Mouse (Mus musculus): ENCODE measurements around the gene Chchd6.

DNA sequence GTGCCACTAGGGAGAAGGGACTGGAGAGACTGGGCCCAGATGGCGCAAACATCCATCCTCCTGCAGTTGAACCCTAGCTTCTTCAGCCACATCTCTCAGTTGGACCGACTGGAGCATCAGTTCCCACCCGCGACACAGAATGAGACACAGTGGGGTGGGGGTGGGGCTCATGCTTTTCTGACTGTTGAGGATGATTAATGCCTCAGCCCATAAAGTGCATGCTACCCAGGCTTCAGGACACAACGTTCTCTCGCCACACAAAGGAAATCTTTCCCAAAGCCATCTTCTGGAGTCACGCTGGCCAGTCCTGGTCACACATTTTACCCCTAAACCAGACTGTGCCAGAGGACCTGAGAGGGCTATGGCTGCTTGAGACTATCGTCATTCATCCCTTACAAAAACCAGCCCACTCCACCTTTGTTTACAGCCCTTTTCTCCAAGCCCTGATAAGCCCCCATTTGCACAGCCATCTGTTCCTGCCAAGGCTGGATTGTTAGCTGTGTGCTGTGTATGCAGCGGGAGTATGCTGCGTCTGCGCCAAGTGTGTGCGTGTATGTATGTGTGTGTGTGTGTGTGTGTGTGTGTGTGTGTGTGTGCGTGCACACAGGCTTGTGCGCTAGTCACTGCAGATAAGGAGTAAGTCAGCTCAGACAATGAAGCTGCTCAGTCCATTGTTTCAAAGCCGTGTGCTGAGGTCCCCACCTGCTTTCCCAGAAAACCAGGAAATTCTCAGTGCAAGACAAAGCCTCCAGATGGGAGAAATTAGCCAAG is 18.1 kb upstream of the Chchd6 start:
- TF ChIP-seq EP300 (IDR thresholded peaks at IDR 0.05; ENCODE audit: insufficient read depth, low read depth, low read length) (no peak), CTCF (IDR thresholded peaks at IDR 0.05) (no peak), POLR2A (IDR thresholded peaks at IDR 0.05; ENCODE audit: insufficient read depth, low read depth, low read length) (no peak)

Data from heart, adult 2 months (tissue).